Mouse (Mus musculus) cerebellum, adult 2 months (tissue): Measurements from ENCODE around the gene Zbtb16.

ENCODE experiments used
- CTCF ChIP-seq: fragments of 200-500 bp; IDR thresholded peaks from 2 replicates; pipeline ENCODE4 v1.5.1; 2011; ENCODE audit warnings: low read depth, mild to moderate bottlenecking, control low read depth, low read length, moderate library complexity, borderline replicate concordance; ENCODE audit not compliant: insufficient read depth
- POLR2A ChIP-seq: fragments of 200-500 bp; IDR thresholded peaks from 2 replicates; pipeline ENCODE4 v1.6.1; 2011; ENCODE audit warnings: low read length, control low read depth, borderline replicate concordance; ENCODE audit not compliant: insufficient read depth

- TF ChIP-seq CTCF = no peak
- no peak for TF ChIP-seq POLR2A
Observed at GRCm38 (mm10) chr9:48838346-48838745, 2.3 kb upstream of the Zbtb16 start.
